Mouse (Mus musculus): ENCODE data around the gene Gtpbp2. TPM values are rescaled to one million over a fixed set of nuclear protein-coding genes. Genes with fewer than 3 reads are reported as not detected.

Gene Gtpbp2
- polyA plus RNA-seq, 1 experiment from 2014 or later, result 30.1 TPM

- ATAC-seq (ENCODE audit: insufficient number of reproducible peaks, low FRiP score, low TSS enrichment, low read depth) (no peak), DNase-seq (ENCODE audit: low spot score) (no peak)
- Histone ChIP-seq H3K27ac (replicated peaks; ENCODE audit: low read depth, low read length) (no peak overlapping the region), H3K36me3 (ENCODE audit: control insufficient read depth, insufficient read depth, low read length) (peaks cover 44% of the 10 kb centered on the region), H3K9me3 (ENCODE audit: control insufficient read depth, low read length) (no peaks in the 10 kb centered on the region), H3K27me3 (ENCODE audit: control insufficient read depth, insufficient read depth, low read length) (no peaks in the 10 kb centered on the region), H3K4me3 (ENCODE audit: low read depth, low read length) (no peak overlapping the region), H3K9ac (ENCODE audit: low read length) (no peak overlapping the region), H3K4me1 (ENCODE audit: control insufficient read depth, insufficient read depth, low read length) (peaks cover 2% of the 10 kb centered on the region; the same call in 1 of the 2 replicates), H3K4me2 (ENCODE audit: low read depth, severe bottlenecking) (no peak overlapping the region)
- WGBS, result 95% methylated on average over 4 of the region's 4 CpGs
Measured at GRCm38 (mm10) chr17:46123285-46123684, 37.5 kb upstream of the Gtpbp2 start.

- no peaks in the 10 kb centered on the region for H3K27me3 ChIP-seq (ENCODE audit: control insufficient read depth, insufficient read depth, low read length)
- WGBS, result 86% methylated on average over 12 of the region's 12 CpGs
- H3K27ac ChIP-seq (replicated peaks; ENCODE audit: low read depth, low read length), result no peak overlapping the region
- no peaks in the 10 kb centered on the region for H3K9me3 ChIP-seq (ENCODE audit: control insufficient read depth, low read length)
- no peak overlapping the region for H3K4me3 ChIP-seq (ENCODE audit: low read depth, low read length)
- DNase-seq (ENCODE audit: low spot score) (no peak), ATAC-seq (ENCODE audit: insufficient number of reproducible peaks, low FRiP score, low TSS enrichment, low read depth) (no peak)
- H3K9ac ChIP-seq (ENCODE audit: low read length), result no peak overlapping the region
- no peak overlapping the region for H3K4me2 ChIP-seq (ENCODE audit: low read depth, severe bottlenecking)
- no peaks in the 10 kb centered on the region for H3K4me1 ChIP-seq (ENCODE audit: control insufficient read depth, insufficient read depth, low read length)
- peaks cover 40% of the 10 kb centered on the region for H3K36me3 ChIP-seq (ENCODE audit: control insufficient read depth, insufficient read depth, low read length)
Measured at GRCm38 (mm10) chr17:46123953-46124700, 36.7 kb upstream of the Gtpbp2 start.

GRCm38 (mm10) chr17:46126608-46127007 is 34.2 kb upstream of the Gtpbp2 start:
- WGBS, result 22% methylated on average over 6 of the region's 6 CpGs
- H3K4me3 ChIP-seq (ENCODE audit: low read depth, low read length), result no peak overlapping the region
- no peaks in the 10 kb centered on the region for H3K4me1 ChIP-seq (ENCODE audit: control insufficient read depth, insufficient read depth, low read length)
- no peak for ATAC-seq (ENCODE audit: insufficient number of reproducible peaks, low FRiP score, low TSS enrichment, low read depth)
- no peak overlapping the region for H3K27ac ChIP-seq (replicated peaks; ENCODE audit: low read depth, low read length)
- H3K36me3 ChIP-seq (ENCODE audit: control insufficient read depth, insufficient read depth, low read length), result peaks cover 36% of the 10 kb centered on the region
- DNase-seq (ENCODE audit: low spot score), result no peak
- no peaks in the 10 kb centered on the region for H3K27me3 ChIP-seq (ENCODE audit: control insufficient read depth, insufficient read depth, low read length)
- no peak overlapping the region for H3K9ac ChIP-seq (ENCODE audit: low read length)
- H3K4me2 ChIP-seq (ENCODE audit: low read depth, severe bottlenecking), result no peak overlapping the region
- no peaks in the 10 kb centered on the region for H3K9me3 ChIP-seq (ENCODE audit: control insufficient read depth, low read length)

GRCm38 (mm10) chr17:46127814-46128493 is 32.9 kb upstream of the Gtpbp2 start:
- no peaks in the 10 kb centered on the region for H3K27me3 ChIP-seq (ENCODE audit: control insufficient read depth, insufficient read depth, low read length)
- 0 out of 2 replicates have a peak, but pooled peaks cover 3% of the 10 kb centered on the region for H3K4me1 ChIP-seq (ENCODE audit: control insufficient read depth, insufficient read depth, low read length)
- peaks cover 29% of the 10 kb centered on the region for H3K36me3 ChIP-seq (ENCODE audit: control insufficient read depth, insufficient read depth, low read length)
- WGBS, result 84% methylated on average over 6 of the region's 6 CpGs
- H3K27ac ChIP-seq (replicated peaks; ENCODE audit: low read depth, low read length), result no peak overlapping the region
- DNase-seq (ENCODE audit: low spot score) (no peak), ATAC-seq (ENCODE audit: insufficient number of reproducible peaks, low FRiP score, low TSS enrichment, low read depth) (no peak)
- no peak overlapping the region for H3K4me2 ChIP-seq (ENCODE audit: low read depth, severe bottlenecking)
- no peaks in the 10 kb centered on the region for H3K9me3 ChIP-seq (ENCODE audit: control insufficient read depth, low read length)
- H3K4me3 ChIP-seq (ENCODE audit: low read depth, low read length), result no peak overlapping the region
- H3K9ac ChIP-seq (ENCODE audit: low read length), result no peak overlapping the region

GRCm38 (mm10) chr17:46129741-46130498 is 30.9 kb upstream of the Gtpbp2 start:
- no peaks in the 10 kb centered on the region for H3K27me3 ChIP-seq (ENCODE audit: control insufficient read depth, insufficient read depth, low read length)
- no peak overlapping the region; the same call in 1 of the 2 replicates for H3K27ac ChIP-seq (replicated peaks; ENCODE audit: low read depth, low read length)
- H3K36me3 ChIP-seq (ENCODE audit: control insufficient read depth, insufficient read depth, low read length), result peaks cover 19% of the 10 kb centered on the region
- H3K9ac ChIP-seq (ENCODE audit: low read length), result no peak overlapping the region; the same call in 1 of the 2 replicates
- H3K4me3 ChIP-seq (ENCODE audit: low read depth, low read length), result no peak overlapping the region
- no peaks in the 10 kb centered on the region for H3K9me3 ChIP-seq (ENCODE audit: control insufficient read depth, low read length)
- 0 out of 2 replicates have a peak, but pooled peaks cover 3% of the 10 kb centered on the region for H3K4me1 ChIP-seq (ENCODE audit: control insufficient read depth, insufficient read depth, low read length)
- ATAC-seq (ENCODE audit: insufficient number of reproducible peaks, low FRiP score, low TSS enrichment, low read depth) (no peak), DNase-seq (ENCODE audit: low spot score) (no peak)
- 83% methylated on average over 13 of the region's 13 CpGs for WGBS
- no peak overlapping the region for H3K4me2 ChIP-seq (ENCODE audit: low read depth, severe bottlenecking)

- H3K4me1 ChIP-seq (ENCODE audit: control insufficient read depth, insufficient read depth, low read length), result 0 out of 2 replicates have a peak, but pooled peaks cover 3% of the 10 kb centered on the region
- ATAC-seq (ENCODE audit: insufficient number of reproducible peaks, low FRiP score, low TSS enrichment, low read depth) (0 out of 2 replicates have a peak, but pooled peaks have one; percentile 45), DNase-seq (ENCODE audit: low spot score) (peak; percentile 92)
- no peaks in the 10 kb centered on the region for H3K9me3 ChIP-seq (ENCODE audit: control insufficient read depth, low read length)
- no peak overlapping the region for H3K4me2 ChIP-seq (ENCODE audit: low read depth, severe bottlenecking)
- H3K36me3 ChIP-seq (ENCODE audit: control insufficient read depth, insufficient read depth, low read length), result peaks cover 7% of the 10 kb centered on the region; the same call in 1 of the 2 replicates
- H3K27ac ChIP-seq (replicated peaks; ENCODE audit: low read depth, low read length), result no peak overlapping the region
- H3K9ac ChIP-seq (ENCODE audit: low read length), result no peak overlapping the region
- no peak overlapping the region for H3K4me3 ChIP-seq (ENCODE audit: low read depth, low read length)
- 19% methylated on average over 12 of the region's 12 CpGs for WGBS
- no peaks in the 10 kb centered on the region for H3K27me3 ChIP-seq (ENCODE audit: control insufficient read depth, insufficient read depth, low read length)
Measured at GRCm38 (mm10) chr17:46132058-46132718, 28.6 kb upstream of the Gtpbp2 start.

GRCm38 (mm10) chr17:46132862-46133261 is 28.0 kb upstream of the Gtpbp2 start:
- Histone ChIP-seq H3K9me3 (ENCODE audit: control insufficient read depth, low read length) (no peaks in the 10 kb centered on the region), H3K9ac (ENCODE audit: low read length) (no peak overlapping the region), H3K4me3 (ENCODE audit: low read depth, low read length) (no peak overlapping the region), H3K4me1 (ENCODE audit: control insufficient read depth, insufficient read depth, low read length) (0 out of 2 replicates have a peak, but pooled peaks cover 3% of the 10 kb centered on the region), H3K36me3 (ENCODE audit: control insufficient read depth, insufficient read depth, low read length) (peaks cover 5% of the 10 kb centered on the region; the same call in 1 of the 2 replicates), H3K27me3 (ENCODE audit: control insufficient read depth, insufficient read depth, low read length) (no peaks in the 10 kb centered on the region), H3K4me2 (ENCODE audit: low read depth, severe bottlenecking) (no peak overlapping the region), H3K27ac (replicated peaks; ENCODE audit: low read depth, low read length) (no peak overlapping the region)
- no peak for ATAC-seq (ENCODE audit: insufficient number of reproducible peaks, low FRiP score, low TSS enrichment, low read depth)
- 73% methylated on average over 8 of the region's 8 CpGs for WGBS
- no peak for DNase-seq (ENCODE audit: low spot score)

All from limb, embryonic 11.5 days (tissue).